Mouse (Mus musculus) heart, adult 9 months (tissue): ENCODE data around the gene Miip.

Experiments used
- DNase-seq, 2 experiments: peaks; one replicate each; pipeline ENCODE4 v3.0.0; 2022; ENCODE audit warnings: low spot score in 2 of 2

The Miip gene

DNA sequence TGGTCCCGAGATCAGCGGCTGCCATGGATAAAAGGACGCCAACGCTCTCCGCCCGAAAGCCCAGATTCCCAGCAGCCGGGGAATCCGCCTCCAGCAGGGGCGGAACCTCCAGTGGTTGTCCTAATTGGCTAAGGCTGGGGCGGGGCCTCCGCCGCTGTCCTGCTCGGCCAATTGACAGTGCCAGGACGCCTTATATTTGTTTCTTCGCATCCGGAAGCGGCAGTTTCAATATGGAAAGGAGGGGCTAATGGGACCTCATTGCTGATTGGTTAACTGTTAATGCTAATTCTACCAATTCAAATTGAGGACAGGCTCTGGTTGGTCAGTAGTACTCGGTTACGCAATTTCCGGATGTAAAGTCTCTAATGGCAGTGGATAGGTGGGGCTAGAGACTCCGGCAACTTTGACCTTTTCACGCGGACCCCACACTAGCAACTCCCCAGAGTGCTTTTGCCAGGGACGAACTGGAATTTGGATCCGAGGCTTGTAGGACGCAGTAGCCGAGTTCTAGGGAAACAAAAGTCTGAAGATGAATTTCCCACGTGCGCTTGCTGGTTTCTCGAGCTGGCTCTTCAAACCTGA lies at the start of gene Miip, which contains the start of gene Fv1:
TSS of gene Miip (minus strand) at position 367 of the 582 bp plus-strand sequence.
TSS of gene Fv1 (plus strand) at position 530 of the 582 bp plus-strand sequence.
- peak; percentile 99 for DNase-seq

DNA sequence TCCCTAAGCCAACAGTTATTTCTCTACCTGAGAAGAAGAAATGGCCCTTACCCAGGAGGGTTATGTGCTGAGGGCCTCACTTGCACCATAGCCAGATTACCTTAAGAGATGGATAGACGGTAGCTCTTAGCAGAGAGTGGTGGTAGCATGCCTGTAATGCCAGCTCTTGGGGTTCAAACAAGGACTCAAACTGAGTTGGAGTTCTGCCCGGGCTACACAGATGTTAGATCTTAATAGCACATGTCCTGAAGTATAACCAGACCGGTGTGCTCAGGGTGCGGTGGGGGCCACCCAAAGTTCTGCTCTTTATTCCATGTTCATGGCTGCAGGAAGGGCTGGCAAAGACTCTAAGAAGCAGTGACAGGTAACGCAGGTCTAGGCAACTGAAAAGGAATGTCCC lies 40.9 kb upstream of the Miip start:
- DNase-seq: peak in 1 of 2 experiments; percentile 59

DNA sequence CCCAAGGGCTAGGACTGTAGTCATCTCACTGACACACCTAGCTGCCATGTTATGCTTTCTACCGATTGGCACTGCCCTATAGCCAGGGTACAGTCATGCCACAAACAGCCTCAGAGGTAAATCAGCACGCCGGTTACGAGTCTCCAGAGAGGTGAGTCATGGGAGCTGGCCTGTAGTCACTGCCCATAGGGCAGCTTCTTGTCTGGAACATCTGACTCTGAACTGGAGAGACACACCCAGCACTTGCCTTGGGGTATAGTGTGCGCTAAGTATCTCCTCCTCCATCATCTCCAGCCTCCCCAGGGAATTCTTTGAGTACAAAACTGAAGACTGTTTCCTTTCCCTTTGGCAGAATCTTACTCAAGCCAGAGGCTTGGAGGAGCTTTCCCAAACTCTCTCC lies 37.6 kb upstream of the Miip start:
- DNase-seq: no peak

DNA sequence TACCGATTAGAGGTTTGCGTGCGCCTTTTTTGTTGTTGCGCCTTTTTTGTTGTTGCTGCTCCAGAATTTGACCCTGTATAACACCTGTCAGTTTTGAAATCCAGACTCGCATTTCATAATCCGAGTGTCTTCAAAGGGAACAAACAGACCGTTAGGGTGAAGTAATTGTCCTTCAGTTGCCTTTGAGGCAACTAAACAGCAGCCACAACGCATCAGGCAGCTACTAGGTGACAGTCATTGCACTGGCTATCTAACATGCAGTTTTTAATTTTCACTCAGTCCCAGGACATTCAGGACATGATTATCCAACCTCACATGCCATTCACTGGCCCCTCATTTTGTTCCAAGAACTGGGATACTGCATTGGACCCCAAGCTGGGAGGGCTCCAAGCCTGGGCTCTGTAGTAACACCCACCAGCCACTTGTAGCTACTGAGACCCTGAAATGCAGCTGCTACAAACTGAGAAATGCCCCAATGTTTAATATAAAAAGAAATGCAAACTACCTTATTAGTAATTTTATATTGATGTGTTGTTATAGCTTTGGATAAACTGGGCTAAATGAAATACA lies 36.6 kb upstream of the Miip start:
- DNase-seq: peak in 1 of 2 experiments; percentile 65

DNA sequence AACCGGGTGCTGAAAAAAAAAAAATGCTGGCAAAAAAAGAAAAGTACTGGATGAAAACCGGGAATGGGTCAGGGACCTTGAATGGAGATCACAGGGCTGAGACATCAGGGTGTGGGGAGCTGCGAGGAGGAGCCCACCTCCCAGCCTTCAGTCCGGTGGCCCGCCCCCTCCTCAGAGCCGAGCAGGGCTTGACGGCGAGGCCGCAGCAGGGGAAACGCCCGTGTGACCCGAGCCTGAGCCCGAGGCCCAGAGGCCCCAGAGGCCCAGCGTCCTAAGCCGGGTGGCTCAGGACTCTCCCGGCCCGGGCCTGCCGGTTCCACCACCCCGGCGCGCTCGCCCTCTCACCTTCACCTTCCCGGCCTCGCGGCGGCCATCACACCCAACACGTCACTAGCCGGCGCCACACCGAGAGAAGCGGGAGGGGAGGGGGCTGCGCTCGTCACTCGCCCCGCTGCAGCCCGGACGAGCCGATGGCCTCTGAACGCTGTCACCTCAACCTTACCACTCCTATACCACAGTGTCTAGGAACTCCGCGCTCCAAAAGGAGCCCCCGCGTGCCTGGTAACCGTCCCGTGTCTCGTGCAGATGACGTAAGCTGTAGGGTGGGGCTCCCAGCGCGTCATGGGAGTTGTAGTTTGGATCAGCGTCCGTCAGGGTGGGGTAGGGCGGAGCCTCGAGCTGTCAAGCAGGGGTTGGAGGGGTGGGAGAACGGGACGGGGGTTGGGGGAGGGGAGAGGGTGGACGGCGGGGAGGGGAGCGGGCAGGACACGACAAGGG lies 35.9 kb upstream of the Miip start, which contains the start of gene Mfn2:
TSS of gene Mfn2 (minus strand) at position 392 of the 777 bp plus-strand sequence.
- DNase-seq: peak; percentile 90 to 94

DNA sequence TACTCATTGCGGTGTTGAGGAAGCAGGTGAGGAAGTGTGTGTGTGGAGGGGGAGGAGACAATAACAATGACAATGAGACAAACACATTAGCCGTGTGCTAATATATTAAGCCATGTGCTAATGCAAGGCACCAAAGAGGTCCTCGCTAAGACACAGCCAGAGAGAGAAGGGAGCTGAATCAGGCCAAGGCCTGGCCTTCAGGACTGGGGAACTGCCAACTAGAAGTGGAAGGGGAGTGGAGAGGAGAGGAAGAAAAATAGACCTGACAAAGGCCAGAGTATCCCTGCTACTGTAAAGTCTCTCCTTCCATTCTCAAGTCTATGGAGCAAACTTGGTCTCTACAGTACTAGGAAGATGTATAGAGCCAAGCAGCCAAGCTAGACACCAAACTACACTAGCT lies 35.0 kb upstream of the Miip start:
- DNase-seq: no peak

DNA sequence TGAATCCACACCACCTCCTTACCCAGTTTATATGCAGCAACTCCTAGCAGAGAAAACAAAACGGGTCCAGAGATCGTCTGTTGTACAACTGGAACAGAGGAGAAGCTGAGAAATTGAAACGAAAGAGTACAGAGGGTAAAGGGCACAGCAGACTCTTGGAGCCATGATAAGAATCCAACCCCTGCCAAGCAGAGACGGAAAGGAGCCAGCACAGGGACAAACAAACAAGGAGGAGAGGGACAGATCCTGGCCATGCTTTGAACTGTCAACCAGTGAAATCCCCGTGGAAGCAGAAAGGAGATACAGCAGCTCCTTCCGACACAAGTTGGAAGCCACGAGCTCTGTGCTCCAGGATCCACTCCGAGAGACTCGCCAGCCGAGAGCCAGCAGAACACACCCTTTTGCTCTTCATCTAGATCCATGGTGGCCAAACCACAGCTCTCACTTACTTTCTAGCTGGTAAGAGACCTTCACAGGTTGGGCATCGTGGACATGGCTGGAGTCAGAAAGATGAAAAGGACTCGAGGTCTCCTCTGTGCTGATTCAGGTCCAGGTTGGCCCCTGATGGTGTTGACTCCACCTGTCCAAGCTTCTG lies 34.4 kb upstream of the Miip start:
- DNase-seq: no peak

DNA sequence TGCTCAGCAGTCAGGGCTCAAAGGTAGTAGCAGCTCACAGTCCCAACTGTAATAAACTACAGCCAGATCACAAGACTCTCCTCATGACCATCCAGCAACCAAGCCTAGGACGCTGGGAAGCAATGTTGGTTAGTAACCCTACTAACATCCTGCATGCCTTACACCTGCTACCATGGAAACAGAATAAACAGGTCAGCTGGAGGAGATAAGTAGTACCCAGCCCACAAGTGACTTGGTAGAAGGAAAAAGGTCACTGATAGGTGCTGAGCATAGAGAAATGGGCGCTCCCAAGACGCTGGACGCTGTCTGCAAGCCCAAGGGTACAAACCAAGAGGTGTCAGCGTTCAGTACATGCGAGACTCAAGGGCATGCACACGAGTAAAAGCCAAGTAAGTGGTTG lies 31.8 kb upstream of the Miip start:
- peak; percentile 64 to 67 for DNase-seq

DNA sequence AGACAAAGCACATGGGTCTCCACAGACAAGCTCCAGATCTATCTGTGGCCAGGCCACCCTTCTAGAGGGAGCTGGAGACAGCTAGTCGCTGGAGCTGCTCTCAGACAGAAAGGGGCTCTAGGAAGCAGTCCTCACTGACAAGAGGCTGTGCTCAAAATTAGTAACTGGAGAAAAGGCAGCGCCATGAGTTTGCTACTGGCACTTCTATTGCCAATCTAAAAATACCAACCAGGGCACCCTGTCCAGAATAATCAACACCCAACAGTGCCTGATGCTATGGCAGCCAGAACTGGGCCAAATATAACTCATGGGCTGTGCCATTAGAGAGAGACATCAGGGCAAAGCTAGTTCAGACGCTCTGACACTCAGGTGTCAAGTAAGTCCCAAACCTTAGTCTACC lies 28.7 kb upstream of the Miip start:
- peak; percentile 75 to 77 for DNase-seq

DNA sequence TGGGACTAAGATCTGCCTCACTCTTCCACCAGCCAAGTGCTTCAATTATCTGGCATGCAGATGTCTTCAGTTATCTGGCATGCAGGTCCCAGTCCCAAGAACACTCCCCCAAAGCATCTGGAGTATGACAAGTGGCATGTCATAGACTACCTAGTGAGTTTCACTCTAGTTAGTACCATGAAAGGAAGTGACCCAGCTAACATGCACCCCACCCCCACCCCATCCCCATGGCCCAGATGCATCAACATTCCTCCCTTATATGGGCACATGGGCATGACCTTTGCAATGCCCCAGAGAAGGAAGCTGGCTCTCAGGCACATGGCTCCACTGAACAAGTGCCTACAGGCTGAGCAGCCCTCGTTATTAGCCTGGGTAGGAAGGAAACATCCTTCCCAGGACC lies 27.8 kb upstream of the Miip start:
- no peak for DNase-seq

DNA sequence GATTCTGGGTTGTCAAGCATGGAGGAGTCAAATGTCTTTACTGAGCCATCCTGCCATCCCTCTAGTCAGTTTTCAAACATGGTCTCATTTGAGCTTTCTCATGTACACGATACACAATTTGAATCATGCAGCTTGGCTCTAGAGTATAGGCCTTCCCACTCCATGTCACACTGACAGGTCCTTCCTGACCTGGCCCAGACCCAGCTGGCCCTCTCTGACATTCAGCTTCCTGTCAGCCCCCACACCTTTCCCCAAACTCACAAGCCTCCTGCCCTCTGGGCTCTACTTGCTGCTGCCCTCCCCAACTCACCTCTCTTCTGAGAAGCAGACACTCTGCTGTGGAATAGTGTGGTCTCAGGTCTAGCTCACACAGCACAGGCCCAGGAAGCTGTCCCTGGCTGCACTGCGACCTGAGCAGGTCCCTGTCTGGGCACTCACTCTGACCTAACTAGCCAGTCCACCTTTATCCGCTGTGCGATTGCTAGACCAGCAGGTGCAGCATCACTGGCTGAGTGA lies 27.3 kb upstream of the Miip start:
- DNase-seq: no peak

DNA sequence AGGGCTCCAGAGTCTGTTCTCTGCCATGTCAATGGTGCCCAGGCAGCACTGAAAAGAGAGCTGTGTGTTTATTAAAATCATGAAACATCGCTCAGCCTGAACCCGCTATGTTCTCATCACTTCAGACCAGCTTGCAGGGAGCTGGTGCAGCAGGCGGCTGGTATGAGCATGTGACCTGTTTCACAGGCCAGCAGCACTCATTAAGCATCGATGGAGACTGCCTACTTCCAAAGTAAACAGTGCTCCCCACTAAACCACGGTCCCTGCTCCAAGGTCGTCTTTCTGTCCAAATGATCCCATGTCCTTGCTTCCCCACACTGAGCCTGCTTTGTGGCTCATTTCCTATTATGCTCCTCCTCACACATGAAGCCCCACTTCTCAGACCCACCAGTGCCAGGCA lies 21.7 kb upstream of the Miip start:
- no peak for DNase-seq

DNA sequence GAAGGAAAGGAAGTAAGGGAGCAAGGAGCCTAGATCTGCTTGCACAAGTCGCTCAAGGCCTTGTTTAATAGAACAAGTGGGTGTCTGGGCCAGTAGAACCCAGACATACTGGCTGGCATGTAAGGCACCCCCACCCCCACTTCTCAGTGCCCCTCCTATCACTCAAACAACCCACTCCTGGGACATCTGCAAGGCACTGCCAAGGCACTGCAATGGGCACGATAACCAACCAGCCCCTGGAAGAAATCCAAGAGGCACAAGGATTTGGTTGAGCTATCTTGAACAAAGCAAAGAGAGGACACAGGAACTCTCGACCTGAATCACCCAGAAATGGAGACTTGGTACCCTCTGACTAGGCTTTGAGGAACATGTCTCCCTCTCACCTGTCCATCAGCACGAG lies 19.6 kb upstream of the Miip start:
- DNase-seq: no peak

DNA sequence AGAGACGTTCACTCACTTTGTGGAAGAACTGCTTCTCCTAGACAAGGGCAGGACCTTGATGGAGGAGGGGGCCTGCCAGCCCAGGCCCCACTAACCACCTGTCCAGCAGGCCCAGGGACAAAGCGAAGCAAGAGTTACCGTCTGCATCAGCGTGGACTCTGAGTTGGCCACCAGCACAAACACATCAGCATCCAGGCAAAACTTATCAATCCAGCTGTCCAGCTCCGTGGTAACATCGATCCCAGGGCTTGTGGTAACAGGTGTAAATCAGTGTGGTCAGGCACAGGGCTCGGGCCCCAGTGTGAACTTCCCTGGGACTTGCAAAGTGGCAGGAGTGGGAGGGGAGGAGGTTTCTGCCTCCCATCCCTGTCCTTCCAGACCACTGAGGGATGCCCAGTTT lies 18.7 kb upstream of the Miip start:
- DNase-seq: no peak

DNA sequence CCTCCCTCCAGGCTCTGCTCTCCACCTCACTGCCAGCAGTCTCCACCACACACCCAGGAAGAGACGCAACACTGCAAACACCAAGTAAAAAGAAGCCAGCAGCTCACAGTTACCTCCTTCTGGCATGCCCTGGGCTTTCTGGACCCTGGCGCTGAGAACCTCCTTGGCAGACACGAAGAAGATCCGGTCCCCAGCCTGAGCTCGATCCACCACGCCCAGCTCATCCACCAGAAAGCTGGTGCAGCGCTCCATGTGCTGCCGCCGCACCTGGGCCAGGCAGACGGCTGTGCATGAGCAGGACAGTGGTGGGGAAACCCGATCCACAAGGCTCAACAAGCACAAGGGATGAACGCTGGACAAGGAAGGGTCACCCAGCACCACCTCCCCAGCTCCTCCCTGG lies 17.5 kb upstream of the Miip start:
- no peak for DNase-seq

DNA sequence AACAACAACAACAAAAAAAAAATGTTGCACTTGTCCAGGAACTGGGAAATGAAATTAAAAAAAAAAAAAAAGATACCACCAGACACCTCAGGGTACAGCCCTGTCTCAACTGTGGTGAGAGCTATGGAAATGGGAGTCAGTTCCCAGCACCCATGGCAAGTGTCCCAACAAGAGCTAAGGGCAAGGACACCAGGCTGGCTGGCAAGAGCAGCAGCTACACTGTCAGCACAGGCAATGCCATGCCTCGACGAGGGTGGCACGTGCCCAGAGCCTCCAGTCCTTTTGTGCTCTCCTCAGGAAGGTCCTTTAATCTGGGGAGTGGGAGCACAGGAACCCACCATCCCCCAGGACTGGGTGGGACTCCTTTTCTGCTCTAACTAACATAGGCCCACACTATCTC lies 15.5 kb upstream of the Miip start:
- DNase-seq: no peak

DNA sequence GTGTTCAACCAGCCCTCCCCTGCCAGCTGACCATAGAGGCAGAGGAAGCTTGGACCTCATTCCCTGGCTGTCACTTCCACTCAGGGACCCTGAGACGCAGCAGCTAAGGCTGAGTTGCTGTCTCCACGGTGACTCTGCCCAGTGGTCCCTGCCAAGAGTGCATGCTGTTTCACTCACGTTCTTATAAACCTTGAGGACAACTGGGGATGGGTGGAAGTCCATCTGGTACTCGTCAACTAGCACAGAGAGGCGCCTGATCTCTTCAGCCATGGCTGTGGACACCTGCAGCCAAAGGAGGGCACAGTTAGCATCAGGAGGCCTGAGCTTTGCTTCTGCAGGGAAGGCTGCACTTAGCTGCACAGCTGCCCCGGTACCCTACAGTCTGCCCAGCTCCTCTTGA lies 14.4 kb upstream of the Miip start:
- DNase-seq: no peak

DNA sequence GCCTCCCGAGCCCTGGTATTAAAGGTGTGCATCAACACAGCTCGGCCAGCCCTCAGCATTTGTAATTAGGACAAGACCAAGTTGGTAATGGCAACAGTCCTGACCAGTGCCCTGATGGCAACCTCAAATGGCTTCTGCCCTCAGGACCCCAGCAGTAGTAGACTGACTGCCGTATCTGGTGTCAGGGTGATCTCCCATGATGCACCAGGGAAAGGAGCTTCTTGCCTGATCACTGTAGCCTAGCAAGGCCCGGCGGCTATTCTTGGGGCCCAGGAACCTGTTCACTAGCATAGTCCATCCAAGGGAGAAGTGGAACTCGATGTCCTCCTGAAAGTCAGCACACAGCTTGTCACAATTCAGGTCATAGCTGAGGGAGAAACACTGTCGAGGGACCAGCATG lies 13.2 kb upstream of the Miip start:
- no peak for DNase-seq

DNA sequence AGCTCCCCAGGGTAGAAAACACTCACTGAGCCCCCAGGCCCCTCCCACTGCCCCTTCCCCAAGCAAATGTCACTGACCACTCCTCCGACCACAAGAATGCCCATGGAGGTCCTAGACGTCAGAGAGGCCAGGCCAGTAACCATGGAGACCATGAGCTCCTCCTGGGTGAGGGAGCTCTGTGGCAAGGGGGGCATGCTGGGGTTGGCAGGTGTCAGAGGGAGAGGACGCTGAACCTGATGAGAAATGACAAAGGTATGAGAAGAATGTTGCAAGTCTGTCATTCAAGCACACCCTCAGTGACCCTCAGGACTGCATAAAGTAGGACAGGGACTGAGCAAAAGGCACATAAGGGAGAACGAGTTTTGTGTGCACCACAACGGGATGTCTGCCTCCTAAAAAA lies 11.2 kb upstream of the Miip start:
- DNase-seq: no peak

DNA sequence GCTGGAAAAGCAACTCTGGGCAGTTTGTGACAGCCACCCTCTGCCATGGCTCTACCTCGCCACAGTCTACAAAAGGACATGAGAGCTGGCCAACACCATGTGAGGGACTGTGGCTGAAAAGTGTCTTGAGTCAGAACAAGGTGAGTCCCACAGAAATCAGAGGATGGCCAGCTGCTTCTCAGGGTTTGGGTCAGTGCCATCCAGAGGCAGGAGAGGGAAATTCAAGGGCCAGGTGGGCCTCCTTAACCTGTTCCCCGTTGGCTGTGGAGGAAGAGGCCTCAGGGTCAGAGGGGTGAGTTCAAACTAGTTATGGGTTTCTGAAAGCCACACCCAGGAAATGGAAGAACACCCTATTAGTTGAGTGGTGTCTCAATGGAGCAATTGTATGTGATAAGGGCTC lies 10.8 kb upstream of the Miip start:
- DNase-seq: no peak

DNA sequence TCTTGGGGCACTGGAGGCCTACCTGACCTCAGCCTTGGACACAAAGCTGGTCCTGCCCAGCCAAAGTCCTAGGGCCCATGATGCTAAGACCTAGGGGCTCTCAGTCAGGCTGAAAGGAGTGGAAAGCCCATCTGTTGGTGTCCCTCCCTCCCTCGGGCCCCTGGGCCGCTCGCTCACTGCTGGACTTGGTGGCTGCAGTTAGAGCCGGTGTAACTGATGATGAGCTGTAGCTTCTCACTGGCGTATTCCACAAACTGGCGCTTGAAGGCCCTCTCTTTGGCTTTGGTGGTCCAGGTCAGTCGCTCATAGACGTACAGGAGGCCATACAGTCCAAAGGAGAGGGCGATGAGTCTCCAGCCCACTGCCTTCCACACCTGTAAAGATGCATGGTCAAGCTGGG lies 9.9 kb upstream of the Miip start:
- DNase-seq: no peak

DNA sequence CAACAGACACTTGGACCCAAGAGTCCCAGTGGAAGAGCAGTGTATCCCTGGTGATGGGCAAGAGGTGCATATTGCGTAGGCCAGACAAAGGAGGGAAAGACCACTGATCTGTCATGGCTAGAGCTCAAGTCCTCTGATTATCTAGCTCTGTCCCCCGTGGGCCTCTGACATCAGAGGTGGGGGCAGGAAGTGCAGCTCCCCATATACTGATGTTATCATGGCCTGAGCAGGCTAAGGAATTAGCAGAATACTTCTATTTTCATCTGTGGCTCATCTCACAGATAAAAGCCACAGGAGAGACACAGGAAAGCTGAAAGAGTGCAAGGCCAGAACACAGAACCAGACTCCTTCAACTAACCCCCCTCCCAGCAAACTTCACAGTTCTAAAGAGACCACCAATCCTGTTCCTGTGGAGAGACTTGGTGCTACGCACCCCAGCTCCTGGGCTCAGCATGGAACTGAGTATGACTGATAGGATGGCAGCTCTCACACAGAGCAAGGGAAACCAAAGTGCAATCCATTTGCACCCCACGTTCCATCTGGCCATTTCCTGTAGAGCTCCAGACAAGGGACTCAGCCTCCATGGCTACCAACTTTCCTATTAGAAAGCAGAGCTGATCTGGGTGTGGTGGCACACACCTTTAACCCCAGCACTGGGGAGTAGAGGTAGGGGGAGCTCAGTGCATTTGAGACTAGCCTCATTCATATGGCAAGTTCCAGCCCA lies 7.4 kb upstream of the Miip start:
- no peak for DNase-seq
